Mouse (Mus musculus) pancreas, adult 10 weeks (tissue): ENCODE data around the gene Lrrc32. TPM values are rescaled to one million over a fixed set of nuclear protein-coding genes. Genes with fewer than 3 reads are reported as not detected.

Source experiments
- polyA plus RNA-seq: library from polyadenylated mRNA; stranded (reverse); fragments of 350-450 nt; fragmentation: Illumina TruSeq; extraction: RNeasy Lipid Tissue Mini Kit (QIAGEN cat#74804); gene quantifications from one replicate; pipeline ENCODE4 v1.2.3, GENCODE M21; 2015; ENCODE audit warnings: low read depth, low replicate concordance; ENCODE audit not compliant: insufficient read depth

Lrrc32 gene
- 10.0 TPM for polyA plus RNA-seq

DNA sequence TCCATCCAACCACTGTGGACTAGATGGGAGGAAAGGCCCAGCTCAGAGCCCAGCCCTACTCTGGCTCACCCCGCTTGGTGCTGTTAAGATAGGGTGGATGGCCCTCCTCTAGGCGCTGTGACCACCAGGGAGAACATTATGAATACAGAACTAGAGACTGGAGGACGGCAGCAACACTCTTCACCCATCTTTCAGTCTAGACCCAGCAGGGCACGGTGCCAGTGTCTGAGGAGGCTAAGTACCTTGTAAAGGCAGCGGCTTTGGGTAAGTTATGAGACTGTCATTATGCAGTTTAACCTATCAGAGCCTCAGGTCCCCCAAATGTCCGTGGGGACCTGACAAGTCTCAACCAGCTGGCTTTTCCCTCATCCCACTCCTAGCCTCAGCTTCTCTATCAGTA, at the start of gene Lrrc32:
TSS of gene Lrrc32 (plus strand) at position 153 of the 400 bp plus-strand sequence.

DNA sequence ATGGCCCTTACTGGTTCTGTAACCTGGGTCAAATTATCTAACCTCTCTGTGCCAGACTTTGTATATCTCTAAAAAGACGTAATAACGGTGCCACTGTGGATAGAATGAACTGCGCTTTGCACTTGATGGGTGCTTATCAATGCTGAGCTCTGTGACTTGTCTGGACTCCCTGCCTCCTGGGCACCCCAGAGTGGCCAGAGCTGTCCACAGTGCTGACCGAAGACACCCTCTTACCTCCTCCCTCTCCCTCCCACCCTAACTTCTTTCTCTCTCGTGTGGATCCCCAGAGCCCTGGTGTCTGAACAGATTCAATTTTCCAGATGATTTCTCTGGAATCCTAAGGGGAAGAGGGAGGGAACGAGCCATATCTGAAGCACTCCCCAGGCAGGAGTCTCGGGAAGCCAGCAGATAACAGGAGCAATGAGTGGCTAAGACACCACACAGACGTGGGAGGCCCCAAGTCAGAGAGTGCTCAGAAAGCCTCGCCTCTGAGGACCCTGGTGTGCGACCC, 49.1 kb upstream of the Lrrc32 start, which contains the start of gene Gucy2d:
TSS of gene Gucy2d (plus strand) at position 461 of the 511 bp plus-strand sequence.

Other genes with a start within 250 kb of the Lrrc32 start
- gene Acer3, start 168.1 kb upstream of the Lrrc32 start, polyA plus RNA-seq = 5.7 TPM
- gene Tsku, start 128.0 kb upstream of the Lrrc32 start, polyA plus RNA-seq = 2.0 TPM
- not detected for gene Gucy2d, start 48.9 kb upstream of the Lrrc32 start, polyA plus RNA-seq
- gene Emsy, start 167.5 kb downstream of the Lrrc32 start, polyA plus RNA-seq = 5.1 TPM
- 9.9 TPM for gene Thap12, start 213.8 kb downstream of the Lrrc32 start, polyA plus RNA-seq